Mouse (Mus musculus) WW6 (cell line): Measurements from ENCODE around the gene Rcc2.
A peak's percentile ranks its signal among the peaks of the same experiment; 100 is the strongest.

Experiments used
- DNase-seq: peaks from one replicate; pipeline ENCODE4 v3.0.0-alpha.2; 2013; ENCODE audit warnings: low read depth, low spot score

Rcc2 gene

GRCm38 (mm10) chr4:140753366-140753765, 53.0 kb downstream of the Rcc2 start:
- no peak for DNase-seq

GRCm38 (mm10) chr4:140755811-140756210, 55.5 kb downstream of the Rcc2 start:
- no peak for DNase-seq

- DNase-seq: no peak
Measured at GRCm38 (mm10) chr4:140761601-140762000, 61.3 kb downstream of the Rcc2 start.

GRCm38 (mm10) chr4:140763158-140763557, 62.8 kb downstream of the Rcc2 start:
- peak; percentile 81 for DNase-seq

GRCm38 (mm10) chr4:140765936-140766335, 65.6 kb downstream of the Rcc2 start:
- no peak for DNase-seq

- peak; percentile 52 for DNase-seq
Measured at GRCm38 (mm10) chr4:140768973-140769372, 68.6 kb downstream of the Rcc2 start.

GRCm38 (mm10) chr4:140770433-140770832, 70.1 kb downstream of the Rcc2 start:
- DNase-seq: no peak

- DNase-seq: no peak
Measured at GRCm38 (mm10) chr4:140771091-140771490, 70.8 kb downstream of the Rcc2 start.
